Mouse (Mus musculus): ENCODE results near the gene Fads3.

DNA sequence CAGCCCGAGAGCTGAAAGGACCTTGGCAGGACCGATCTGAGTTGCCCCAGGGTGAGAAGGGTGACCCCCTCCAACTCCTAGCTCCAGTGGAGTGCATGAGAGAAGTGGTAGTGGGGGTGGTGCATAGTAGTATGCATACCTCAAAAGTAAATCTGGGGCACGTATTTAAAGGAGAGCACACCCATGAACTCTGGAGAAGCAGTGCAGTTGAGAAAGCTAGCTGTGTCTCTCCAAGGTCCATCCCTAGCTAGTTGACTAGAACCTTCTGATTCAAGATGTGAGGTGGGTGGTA is 22.9 kb upstream of the Fads3 start:
- TF ChIP-seq POLR2AphosphoS5 (IDR thresholded peaks at IDR 0.05; ENCODE audit: insufficient replicate concordance, low read depth, low read length) (no peak), CTCF (IDR thresholded peaks at IDR 0.05; ENCODE audit: low read depth, low read length) (no peak)
